Mouse (Mus musculus) B cell, adult 62 days (primary cell): ENCODE data around the gene Copz1. TPM values are rescaled to one million over a fixed set of nuclear protein-coding genes. Genes with fewer than 3 reads are reported as not detected.

Experiments used
- total RNA-seq: library from RNA; stranded (reverse); gene quantifications from 4 replicates; pipeline ENCODE4 v1.2.4, GENCODE M21; 2023

Copz1 gene
- total RNA-seq: 73.8 to 84.0 TPM (median 78.4 TPM) in 4 replicates

GRCm38 (mm10) chr15:103272419-103273279, at the start of gene Copz1:
TSS of gene Copz1 (plus strand) at chr15:103272714.

DNA sequence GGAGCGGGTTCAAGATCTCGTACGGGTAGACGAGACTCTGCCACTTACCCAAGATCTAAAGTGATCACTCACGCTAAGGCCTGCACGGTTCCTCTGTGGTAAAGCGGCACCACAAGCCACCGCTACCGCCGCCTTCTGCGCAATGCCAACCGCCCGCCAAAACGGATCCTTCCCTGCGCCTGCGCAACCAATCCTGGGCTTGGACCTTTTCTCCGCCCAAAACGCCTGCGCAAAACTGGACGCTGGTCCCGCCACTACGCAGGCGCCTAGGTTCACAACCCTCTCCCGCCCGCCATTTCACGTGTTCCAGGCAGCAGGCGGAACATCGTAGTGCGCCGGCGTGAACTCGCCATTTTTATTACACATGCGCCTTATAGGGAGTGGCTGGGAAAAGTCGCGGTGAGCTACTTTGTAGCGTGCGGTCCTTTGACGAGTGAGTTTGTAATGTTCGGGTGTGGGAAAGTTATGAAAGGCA, 32.8 kb upstream of the Copz1 start, which contains the start of gene Cbx5:
Gene Cbx5 (minus strand): TSS at position 132 of the 475 bp plus-strand sequence.

DNA sequence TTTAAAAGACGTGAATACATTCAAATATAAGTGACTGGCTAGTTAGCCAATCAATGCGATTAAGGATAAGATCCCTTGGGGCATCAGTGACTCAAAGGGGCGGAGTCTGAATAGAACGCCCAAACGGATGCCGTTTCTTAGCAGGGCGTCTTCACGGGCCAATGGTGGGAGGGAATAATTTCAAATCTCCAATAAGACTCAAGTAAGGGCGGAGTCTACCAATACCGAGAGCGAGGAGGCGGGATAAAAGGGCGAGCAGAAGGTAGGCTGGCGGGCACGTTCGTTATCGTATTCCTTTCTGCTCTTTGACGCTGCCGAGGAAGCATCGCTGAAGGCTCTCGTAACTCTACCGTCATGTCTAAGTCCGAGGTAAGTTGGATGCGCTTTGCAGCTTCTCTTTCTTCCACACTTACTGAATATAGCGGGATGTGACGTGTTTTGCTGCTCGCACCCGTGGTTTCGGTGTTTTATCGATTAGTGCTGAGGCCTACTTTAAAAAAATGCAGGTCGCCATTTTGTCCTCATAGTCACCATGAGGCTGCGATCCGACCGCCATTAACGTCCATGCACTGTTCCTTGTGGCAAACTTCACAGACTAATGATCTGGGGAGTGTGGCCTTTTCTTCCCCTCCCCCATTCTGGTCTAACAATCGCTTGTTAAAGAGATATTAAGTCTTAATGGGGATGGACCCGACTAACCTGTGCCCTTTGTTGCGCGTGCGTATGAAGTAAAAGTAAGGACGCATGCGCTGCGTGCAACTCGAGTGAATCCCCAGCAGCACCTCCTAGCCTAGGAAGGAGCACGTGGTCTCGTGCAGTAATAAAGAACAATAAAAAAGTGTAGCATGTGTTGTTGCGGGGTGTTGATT, 32.1 kb upstream of the Copz1 start, which contains the start of gene Hnrnpa1:
Gene Hnrnpa1 (plus strand): TSS at position 273 of the 869 bp plus-strand sequence.

GRCm38 (mm10) chr15:103257790-103258728, 14.5 kb upstream of the Copz1 start, which contains the start of gene Nfe2:
TSS of gene Nfe2 (minus strand) at chr15:103258403.

GRCm38 (mm10) chr15:103310365-103310910, 37.9 kb downstream of the Copz1 start, which contains the start of gene Gpr84:
TSS of gene Gpr84 (minus strand) at chr15:103310612.

GRCm38 (mm10) chr15:103339961-103340337, 67.4 kb downstream of the Copz1 start, which contains the start of gene Zfp385a:
TSS of gene Zfp385a (minus strand) at chr15:103340093.

Other genes starting within 250 kb of the Copz1 start
- gene Smug1, start 105.6 kb upstream of the Copz1 start, total RNA-seq: 4.7 to 8.7 TPM (median 7.1 TPM) in 4 replicates
- gene Cbx5, start 32.9 kb upstream of the Copz1 start, total RNA-seq: 32.2 to 34.6 TPM (median 33.5 TPM) in 4 replicates
- gene Hnrnpa1, start 32.3 kb upstream of the Copz1 start, total RNA-seq: 575 to 644 TPM (median 612 TPM) in 4 replicates
- 0.49 to 1.3 TPM in 2 of 4 replicates, not detected in the others for gene Nfe2, start 14.3 kb upstream of the Copz1 start, total RNA-seq
- gene Gpr84, start 37.9 kb downstream of the Copz1 start, total RNA-seq: not detected in 4 replicates
- 20.9 to 25.5 TPM (median 24.3 TPM) in 4 replicates for gene Zfp385a, start 67.4 kb downstream of the Copz1 start, total RNA-seq
- 0.37 to 0.75 TPM (median 0.56 TPM) in 3 of 4 replicates, not detected in the other for gene Itga5, start 94.0 kb downstream of the Copz1 start, total RNA-seq
- gene Gtsf1, start 157.8 kb downstream of the Copz1 start, total RNA-seq: not detected in 4 replicates
- not detected in 4 replicates for gene Gtsf2, start 175.8 kb downstream of the Copz1 start, total RNA-seq
- 259 to 267 TPM (median 264 TPM) in 4 replicates for gene Nckap1l, start 181.1 kb downstream of the Copz1 start, total RNA-seq
- gene Pde1b, start 230.3 kb downstream of the Copz1 start, total RNA-seq: 48.1 to 56.0 TPM (median 52.4 TPM) in 4 replicates